Mouse (Mus musculus) embryonic fibroblast, embryonic 13.5 days (primary cell): Measurements from ENCODE around the gene Arl8b.

ENCODE experiments used
- CTCF ChIP-seq: IDR thresholded peaks from 2 replicates; pipeline ENCODE4 v1.5.1; 2011; ENCODE audit warnings: mild to moderate bottlenecking, control low read depth, low read length, moderate library complexity, borderline replicate concordance; ENCODE audit not compliant: insufficient read depth
- POLR2A ChIP-seq: IDR thresholded peaks from 2 replicates; pipeline ENCODE4 v1.6.1; 2011; ENCODE audit warnings: low read depth, mild to moderate bottlenecking, control low read depth, low read length, moderate library complexity

- TF ChIP-seq POLR2A, result no peak
- no peak for TF ChIP-seq CTCF
These were observed 1.9 kb downstream of the Arl8b start for GRCm38 (mm10) chr6:108784796-108785195.
